Mouse (Mus musculus): Measurements from ENCODE around the gene Keg1. TPM values are rescaled to one million over a fixed set of nuclear protein-coding genes. Genes with fewer than 3 reads are reported as not detected.
"Not testable (repeated sequence)": the region's sequence is repeated elsewhere in the genome, so short reads cannot be mapped to it uniquely, and the experiment has no call there.

Gene Keg1
- 0.07 TPM in 1 of 2 replicates, not detected in the other for polyA plus RNA-seq (2012)

- H3K4me3 ChIP-seq (replicated peaks), result no peak within 1 kb of the TSS
- H3K36me3 ChIP-seq (ENCODE audit: control insufficient read depth), result no peaks in the 10 kb centered on the region
- H3K27me3 ChIP-seq (ENCODE audit: control insufficient read depth), result no peaks in the 10 kb centered on the region
- no peaks in the 10 kb centered on the region for H3K4me1 ChIP-seq (ENCODE audit: control insufficient read depth)
- TF ChIP-seq TAL1 (IDR thresholded peaks at IDR 0.05; ENCODE audit: low read length), result no peak
- TF ChIP-seq GATA1 (IDR thresholded peaks at IDR 0.05; ENCODE audit: low read length), result no peak
- no peaks in the 10 kb centered on the region for H3K9me3 ChIP-seq (ENCODE audit: control insufficient read depth, low read length)
Observed at GRCm38 (mm10) chr19:12695590-12695989, at the start of gene Keg1. Keg1 (plus strand) TSS chr19:12695786.

- TF ChIP-seq GATA1 (IDR thresholded peaks at IDR 0.05; ENCODE audit: low read length) (no peak), TAL1 (IDR thresholded peaks at IDR 0.05; ENCODE audit: low read length) (no peak)
- Histone ChIP-seq H3K4me1 (ENCODE audit: control insufficient read depth) (no peaks in the 10 kb centered on the region), H3K9me3 (ENCODE audit: control insufficient read depth, low read length) (no peaks in the 10 kb centered on the region), H3K27me3 (ENCODE audit: control insufficient read depth) (no peaks in the 10 kb centered on the region), H3K4me3 (replicated peaks) (no peak overlapping the region), H3K36me3 (ENCODE audit: control insufficient read depth) (no peaks in the 10 kb centered on the region)
Observed at GRCm38 (mm10) chr19:12649511-12649910, 46.1 kb upstream of the Keg1 start.

GRCm38 (mm10) chr19:12666156-12666555 lies 29.4 kb upstream of the Keg1 start:
- no peak for TF ChIP-seq GATA1 (IDR thresholded peaks at IDR 0.05; ENCODE audit: low read length)
- no peak for TF ChIP-seq TAL1 (IDR thresholded peaks at IDR 0.05; ENCODE audit: low read length)
- no peaks in the 10 kb centered on the region for H3K27me3 ChIP-seq (ENCODE audit: control insufficient read depth)
- peaks cover 2% of the 10 kb centered on the region; the same call in 1 of the 2 replicates for H3K9me3 ChIP-seq (ENCODE audit: control insufficient read depth, low read length)
- H3K4me3 ChIP-seq (replicated peaks), result no peak overlapping the region
- H3K36me3 ChIP-seq (ENCODE audit: control insufficient read depth), result no peaks in the 10 kb centered on the region
- no peaks in the 10 kb centered on the region for H3K4me1 ChIP-seq (ENCODE audit: control insufficient read depth)

GRCm38 (mm10) chr19:12668601-12669000 lies 27.0 kb upstream of the Keg1 start:
- not testable (repeated sequence) for H3K4me1 ChIP-seq (ENCODE audit: control insufficient read depth); H3K4me3 ChIP-seq (replicated peaks); H3K36me3 ChIP-seq (ENCODE audit: control insufficient read depth); H3K9me3 ChIP-seq (ENCODE audit: control insufficient read depth, low read length); H3K27me3 ChIP-seq (ENCODE audit: control insufficient read depth)

GRCm38 (mm10) chr19:12670139-12670538 lies 25.4 kb upstream of the Keg1 start, which contains the start of gene Olfr1442:
Olfr1442 (plus strand) TSS chr19:12670439.
- Histone ChIP-seq H3K4me1 (ENCODE audit: control insufficient read depth) (no peaks in the 10 kb centered on the region), H3K36me3 (ENCODE audit: control insufficient read depth) (no peaks in the 10 kb centered on the region), H3K4me3 (replicated peaks) (no peak within 1 kb of the TSS), H3K9me3 (ENCODE audit: control insufficient read depth, low read length) (no peaks in the 10 kb centered on the region), H3K27me3 (ENCODE audit: control insufficient read depth) (no peaks in the 10 kb centered on the region)
- TF ChIP-seq GATA1 (IDR thresholded peaks at IDR 0.05; ENCODE audit: low read length) (no peak), TAL1 (IDR thresholded peaks at IDR 0.05; ENCODE audit: low read length) (no peak)

GRCm38 (mm10) chr19:12671051-12671450 lies 24.5 kb upstream of the Keg1 start:
- H3K36me3 ChIP-seq (ENCODE audit: control insufficient read depth), result no peaks in the 10 kb centered on the region
- no peaks in the 10 kb centered on the region for H3K27me3 ChIP-seq (ENCODE audit: control insufficient read depth)
- no peak for TF ChIP-seq TAL1 (IDR thresholded peaks at IDR 0.05; ENCODE audit: low read length)
- TF ChIP-seq GATA1 (IDR thresholded peaks at IDR 0.05; ENCODE audit: low read length), result no peak
- no peaks in the 10 kb centered on the region for H3K9me3 ChIP-seq (ENCODE audit: control insufficient read depth, low read length)
- H3K4me3 ChIP-seq (replicated peaks), result no peak overlapping the region
- no peaks in the 10 kb centered on the region for H3K4me1 ChIP-seq (ENCODE audit: control insufficient read depth)

- Histone ChIP-seq H3K4me1 (ENCODE audit: control insufficient read depth) (no peaks in the 10 kb centered on the region), H3K27me3 (ENCODE audit: control insufficient read depth) (no peaks in the 10 kb centered on the region), H3K36me3 (ENCODE audit: control insufficient read depth) (no peaks in the 10 kb centered on the region), H3K4me3 (replicated peaks) (no peak within 1 kb of the TSS), H3K9me3 (ENCODE audit: control insufficient read depth, low read length) (no peaks in the 10 kb centered on the region)
- no peak for TF ChIP-seq GATA1 (IDR thresholded peaks at IDR 0.05; ENCODE audit: low read length)
- TF ChIP-seq TAL1 (IDR thresholded peaks at IDR 0.05; ENCODE audit: low read length), result no peak
Observed at GRCm38 (mm10) chr19:12677812-12678211, 17.8 kb upstream of the Keg1 start, which contains the start of gene Olfr1443. Olfr1443 (plus strand) TSS chr19:12678112.

- Histone ChIP-seq H3K27me3 (ENCODE audit: control insufficient read depth) (no peaks in the 10 kb centered on the region), H3K4me1 (ENCODE audit: control insufficient read depth) (no peaks in the 10 kb centered on the region), H3K36me3 (ENCODE audit: control insufficient read depth) (no peaks in the 10 kb centered on the region), H3K4me3 (replicated peaks) (no peak overlapping the region), H3K9me3 (ENCODE audit: control insufficient read depth, low read length) (no peaks in the 10 kb centered on the region)
- no peak for TF ChIP-seq TAL1 (IDR thresholded peaks at IDR 0.05; ENCODE audit: low read length)
- no peak for TF ChIP-seq GATA1 (IDR thresholded peaks at IDR 0.05; ENCODE audit: low read length)
Observed at GRCm38 (mm10) chr19:12684638-12685037, 10.9 kb upstream of the Keg1 start.

GRCm38 (mm10) chr19:12685231-12685630 lies 10.4 kb upstream of the Keg1 start:
- Histone ChIP-seq H3K4me3 (replicated peaks) (no peak overlapping the region), H3K4me1 (ENCODE audit: control insufficient read depth) (no peaks in the 10 kb centered on the region), H3K9me3 (ENCODE audit: control insufficient read depth, low read length) (no peaks in the 10 kb centered on the region), H3K27me3 (ENCODE audit: control insufficient read depth) (no peaks in the 10 kb centered on the region), H3K36me3 (ENCODE audit: control insufficient read depth) (no peaks in the 10 kb centered on the region)
- TF ChIP-seq TAL1 (IDR thresholded peaks at IDR 0.05; ENCODE audit: low read length), result no peak
- TF ChIP-seq GATA1 (IDR thresholded peaks at IDR 0.05; ENCODE audit: low read length), result no peak

- no peaks in the 10 kb centered on the region for H3K36me3 ChIP-seq (ENCODE audit: control insufficient read depth)
- H3K4me3 ChIP-seq (replicated peaks), result no peak overlapping the region
- no peak for TF ChIP-seq TAL1 (IDR thresholded peaks at IDR 0.05; ENCODE audit: low read length)
- TF ChIP-seq GATA1 (IDR thresholded peaks at IDR 0.05; ENCODE audit: low read length), result no peak
Observed at GRCm38 (mm10) chr19:12696221-12696620, 635 bp downstream of the Keg1 start.

More at GRCm38 (mm10) chr19:12696221-12696620, 635 bp downstream of the Keg1 start:
- no peaks in the 10 kb centered on the region for H3K4me1 ChIP-seq (ENCODE audit: control insufficient read depth)
- no peaks in the 10 kb centered on the region for H3K27me3 ChIP-seq (ENCODE audit: control insufficient read depth)
- H3K9me3 ChIP-seq (ENCODE audit: control insufficient read depth, low read length), result no peaks in the 10 kb centered on the region

Data from erythroblast, embryonic 14.5 days (primary cell).